Mouse (Mus musculus) hematopoietic stem cell, adult 5-6 weeks (primary cell): ENCODE measurements around the gene Fkbp2. TPM values are rescaled to one million over a fixed set of nuclear protein-coding genes. Genes with fewer than 3 reads are reported as not detected.
A peak's percentile ranks its signal among the peaks of the same experiment; 100 is the strongest.

ENCODE experiments used
- ATAC-seq, 2 experiments: fragments of 125-278 bp in 1 of 2; replicated peaks in 1 of 2; 2 replicates each; pipeline ENCODE4 v1.8.0; 2016 to 2017; ENCODE audit warnings: inconsistent platforms in 2 of 2, mild to moderate bottlenecking in 2 of 2, moderate number of reproducible peaks in 2 of 2, low read depth in 1 of 2, moderate TSS enrichment in 1 of 2; ENCODE audit not compliant: low FRiP score in 2 of 2, poor library complexity in 2 of 2, severe bottlenecking in 2 of 2, insufficient read depth in 1 of 2, low TSS enrichment in 1 of 2
- total RNA-seq: library from RNA; stranded (forward); fragments of 172-1452, 232-1000 nt; gene quantifications from 2 replicates; pipeline ENCODE4 v1.2.3, GENCODE M21; 2017

The Fkbp2 gene
- total RNA-seq: 67.0 and 99.5 TPM in 2 replicates

DNA sequence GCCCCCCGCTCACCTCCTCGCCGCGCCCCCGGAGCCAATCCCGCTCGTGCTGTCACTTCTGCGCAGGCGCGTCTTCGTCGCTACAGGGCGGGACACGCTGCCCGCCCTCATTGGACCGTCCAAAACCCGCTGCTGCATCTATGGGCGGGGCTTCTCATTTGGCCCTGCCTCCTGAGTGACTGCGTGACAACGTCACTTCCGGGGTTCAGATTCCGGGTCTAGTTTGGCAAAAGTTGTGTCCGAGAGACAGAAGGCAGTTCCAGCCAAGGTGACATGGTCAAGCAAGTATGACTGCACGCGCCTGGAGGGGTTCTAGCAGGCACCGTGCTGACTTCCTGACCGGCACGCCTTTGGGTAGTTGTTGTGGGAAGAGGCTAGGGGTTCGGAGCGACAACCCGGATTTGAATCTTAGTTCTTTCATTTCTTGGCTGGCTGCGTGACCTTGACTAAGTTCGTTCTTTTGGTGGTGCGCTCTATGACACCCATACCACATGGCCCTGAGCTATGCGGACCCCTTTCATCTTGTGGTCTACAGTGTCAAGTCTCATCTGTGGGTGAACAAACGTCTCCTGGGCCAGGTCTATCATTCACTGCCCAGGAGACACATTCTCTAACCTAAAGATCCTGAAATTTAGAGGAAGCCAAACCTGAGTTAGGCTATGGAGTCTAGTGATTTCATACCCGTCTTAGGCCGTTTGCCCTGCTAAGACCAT, at the start of gene Fkbp2:
Fkbp2 (minus strand) TSS at position 121 of the 713 bp plus-strand sequence.
- ATAC-seq: peak; percentile 63

DNA sequence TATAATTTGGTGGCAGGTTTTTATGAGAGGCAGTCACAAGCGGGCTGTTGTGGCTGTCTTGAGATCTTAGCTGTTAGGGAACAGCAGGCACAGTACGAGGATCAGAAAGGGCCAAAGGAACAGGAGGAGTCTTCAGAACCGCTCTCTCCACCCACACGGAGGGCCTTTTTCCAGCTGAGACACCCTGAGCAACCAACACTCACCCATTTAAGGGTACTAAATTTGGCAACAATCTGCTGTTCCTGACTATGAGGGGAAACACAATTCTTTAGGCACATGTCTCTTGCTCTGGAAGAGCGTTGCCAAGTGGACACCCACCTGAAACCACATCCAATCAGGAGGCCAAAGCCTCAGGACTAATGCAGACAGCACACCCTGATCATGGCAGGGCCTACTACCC, 49.2 kb upstream of the Fkbp2 start:
- ATAC-seq: no peak

DNA sequence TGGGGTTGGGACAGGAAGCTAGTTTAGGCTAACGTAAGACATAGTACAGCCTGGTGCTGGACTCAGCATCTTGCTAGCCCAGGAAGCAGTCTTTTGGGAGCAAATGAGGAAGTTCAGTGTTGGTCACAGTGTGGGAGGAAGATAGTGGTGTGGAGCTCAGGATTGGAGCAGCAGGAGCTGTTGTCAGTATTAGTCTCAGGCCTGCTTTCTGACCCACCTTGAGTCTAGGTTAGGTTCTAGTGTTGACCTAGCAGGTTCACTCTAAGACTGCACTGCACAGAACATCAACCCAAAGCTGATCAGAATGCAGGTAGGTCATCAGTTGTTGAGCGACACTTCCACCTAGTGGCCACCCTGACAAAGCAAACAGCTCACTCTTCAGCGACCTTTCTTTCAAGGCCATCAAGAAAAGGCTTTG, 39.9 kb upstream of the Fkbp2 start:
- ATAC-seq: peak; percentile 44 to 50

DNA sequence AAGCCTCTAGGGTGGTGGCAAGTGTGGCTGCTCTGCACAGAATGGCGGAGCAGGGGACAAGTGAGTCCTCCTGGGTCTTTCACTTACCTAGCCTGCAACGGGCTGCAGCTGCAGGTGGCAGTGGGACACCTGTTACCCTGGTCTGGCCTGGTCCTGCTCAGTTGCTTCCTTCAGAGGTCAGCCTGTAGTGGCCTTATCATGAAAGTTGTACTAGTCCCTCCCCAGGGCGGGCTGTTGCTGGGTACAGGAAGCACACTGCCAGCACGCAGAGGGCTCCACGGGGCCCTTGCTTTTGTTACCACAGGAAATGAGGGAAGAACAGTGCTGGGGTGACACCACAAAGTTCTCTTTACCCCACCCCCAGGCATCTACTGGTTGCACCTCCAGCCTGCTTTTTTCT, 38.9 kb upstream of the Fkbp2 start, which contains the start of gene Fermt3:
Fermt3 (minus strand) TSS at position 279 of the 400 bp plus-strand sequence.
- peak; percentile 80 to 83 for ATAC-seq

DNA sequence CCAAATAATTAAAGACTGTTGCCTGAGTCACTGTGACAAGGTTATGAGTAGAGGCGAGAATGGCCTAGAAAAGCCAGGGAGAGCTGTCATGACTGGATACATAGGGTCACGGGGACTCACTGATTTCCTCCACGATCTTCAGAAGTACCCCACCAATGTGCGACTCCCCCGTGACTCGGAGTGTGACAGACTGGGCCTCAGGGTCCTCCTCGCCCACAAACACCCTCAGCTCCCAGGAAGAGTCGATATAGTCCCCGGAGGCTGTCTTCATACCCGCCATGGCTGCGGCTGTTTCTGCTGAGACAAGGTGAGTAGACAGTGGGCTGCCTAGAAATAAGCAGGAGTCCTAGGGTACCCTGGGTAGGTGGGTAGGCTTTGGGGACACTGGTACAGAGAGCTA, 38.2 kb upstream of the Fkbp2 start:
- ATAC-seq: peak in 1 of 2 experiments; percentile 18; a peak in 2 of 4 replicates

DNA sequence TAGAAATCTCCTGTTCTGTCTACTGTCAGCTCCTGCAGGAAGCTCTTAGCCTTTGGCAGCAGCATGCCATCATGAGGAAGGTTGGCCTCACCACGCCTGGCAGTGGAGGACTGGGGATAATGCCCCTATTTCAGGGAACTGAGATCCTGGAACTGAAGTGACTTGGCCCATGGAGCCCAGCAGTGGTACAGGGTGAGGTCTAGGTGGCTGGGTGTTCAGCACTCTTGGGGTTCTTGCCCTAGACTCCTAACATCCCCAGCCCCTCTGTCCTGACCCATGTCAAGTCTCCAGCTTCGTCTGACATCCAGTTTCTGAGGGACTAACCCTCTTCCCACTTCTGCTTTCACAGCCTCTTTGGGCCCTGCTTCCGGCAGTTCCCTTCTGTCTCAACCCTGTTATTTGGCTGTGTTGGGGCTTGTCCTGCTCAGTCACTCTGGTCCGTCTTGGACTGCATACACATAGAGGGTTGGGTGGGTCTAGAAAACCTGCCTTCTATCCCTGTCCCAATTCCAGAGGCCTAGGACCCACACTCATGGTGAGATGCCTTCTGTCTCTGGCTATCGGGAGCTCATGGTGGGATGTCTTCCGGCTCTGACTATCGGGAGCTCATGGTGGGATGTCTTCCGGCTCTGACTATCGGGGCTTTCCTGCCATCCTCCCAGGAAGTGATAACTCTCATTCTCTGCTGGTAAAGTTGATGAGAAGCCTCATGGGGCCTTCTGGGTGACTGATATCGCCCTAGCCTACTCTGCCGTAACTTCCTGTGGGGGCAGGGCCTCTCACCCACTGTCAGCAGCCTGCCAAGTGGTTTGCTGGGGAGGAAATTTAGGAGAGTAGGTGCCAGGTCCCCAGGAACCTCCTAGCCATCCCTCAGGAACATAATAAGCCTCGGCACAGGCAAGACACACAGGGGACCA, 37.5 kb upstream of the Fkbp2 start:
- peak; percentile 44 to 50 for ATAC-seq

DNA sequence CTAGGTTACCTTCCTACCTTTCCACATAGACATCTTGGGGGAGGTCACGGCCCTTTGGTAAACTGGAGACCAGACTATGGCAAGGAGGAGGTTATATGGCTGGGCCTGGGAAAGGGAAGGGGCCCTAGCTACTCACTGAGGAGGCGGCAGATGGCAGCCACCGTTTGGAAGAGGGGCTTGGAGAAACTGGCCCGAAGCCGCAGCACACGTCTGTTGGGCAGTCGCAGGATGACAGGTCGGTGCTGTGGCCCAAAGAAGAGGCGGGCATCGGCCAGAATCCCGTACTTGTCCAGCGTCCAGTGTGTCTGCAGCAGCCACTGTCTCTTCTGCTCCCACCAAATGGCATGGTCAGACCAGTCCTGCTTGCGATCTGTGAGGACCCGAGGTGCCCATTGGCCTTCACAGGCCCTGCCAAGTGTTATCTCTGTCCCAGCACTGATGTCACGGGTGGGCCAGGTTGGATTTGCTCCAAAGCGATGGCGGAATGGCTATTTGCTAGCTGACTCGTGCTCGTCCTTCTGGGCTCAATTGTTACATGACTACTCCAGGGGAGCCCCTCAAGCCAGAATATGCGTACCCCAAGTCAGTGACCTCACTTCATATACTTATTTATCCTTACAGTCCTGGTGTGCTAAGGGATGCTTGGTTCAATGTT, 34.3 kb upstream of the Fkbp2 start:
- ATAC-seq: no peak

DNA sequence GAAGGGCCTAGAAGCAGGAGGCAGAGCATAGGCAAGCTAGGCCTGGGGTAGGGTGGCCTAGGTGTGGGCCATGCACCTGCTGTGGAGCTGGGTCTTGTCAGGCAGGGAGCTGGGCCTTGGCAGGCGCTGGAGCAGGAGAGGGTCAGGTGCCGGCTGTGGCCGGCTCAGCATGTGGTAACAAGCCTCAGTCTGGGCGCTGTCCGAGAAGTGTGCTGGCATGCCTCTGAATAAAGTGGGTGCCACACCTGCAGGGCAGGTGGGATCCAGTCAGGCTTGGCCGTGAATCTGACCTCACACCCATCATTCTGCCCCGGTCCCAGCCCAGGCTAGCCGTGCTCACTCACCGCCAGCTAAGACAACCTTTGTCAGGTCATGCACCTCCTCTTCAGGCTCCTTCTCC, 33.7 kb upstream of the Fkbp2 start:
- ATAC-seq: no peak

DNA sequence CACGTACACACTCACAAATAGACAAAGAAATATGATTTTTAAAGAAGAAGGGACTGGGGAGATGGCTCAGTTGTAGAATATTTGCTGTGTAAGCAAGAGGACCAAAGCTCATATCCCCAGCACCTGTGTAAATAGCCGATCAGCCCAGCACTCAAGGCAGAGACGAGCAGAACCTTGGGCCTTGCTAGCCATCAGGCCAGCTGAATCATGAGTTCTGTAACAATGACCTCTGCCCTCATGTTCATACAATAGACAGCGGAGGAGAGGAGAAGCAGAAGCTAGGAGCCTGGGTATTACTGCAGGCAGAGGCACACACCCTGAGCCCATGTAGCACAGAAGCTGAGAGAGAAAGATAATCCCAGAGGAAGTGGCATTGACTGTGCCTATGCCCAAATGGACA, 32.1 kb upstream of the Fkbp2 start:
- no peak for ATAC-seq

DNA sequence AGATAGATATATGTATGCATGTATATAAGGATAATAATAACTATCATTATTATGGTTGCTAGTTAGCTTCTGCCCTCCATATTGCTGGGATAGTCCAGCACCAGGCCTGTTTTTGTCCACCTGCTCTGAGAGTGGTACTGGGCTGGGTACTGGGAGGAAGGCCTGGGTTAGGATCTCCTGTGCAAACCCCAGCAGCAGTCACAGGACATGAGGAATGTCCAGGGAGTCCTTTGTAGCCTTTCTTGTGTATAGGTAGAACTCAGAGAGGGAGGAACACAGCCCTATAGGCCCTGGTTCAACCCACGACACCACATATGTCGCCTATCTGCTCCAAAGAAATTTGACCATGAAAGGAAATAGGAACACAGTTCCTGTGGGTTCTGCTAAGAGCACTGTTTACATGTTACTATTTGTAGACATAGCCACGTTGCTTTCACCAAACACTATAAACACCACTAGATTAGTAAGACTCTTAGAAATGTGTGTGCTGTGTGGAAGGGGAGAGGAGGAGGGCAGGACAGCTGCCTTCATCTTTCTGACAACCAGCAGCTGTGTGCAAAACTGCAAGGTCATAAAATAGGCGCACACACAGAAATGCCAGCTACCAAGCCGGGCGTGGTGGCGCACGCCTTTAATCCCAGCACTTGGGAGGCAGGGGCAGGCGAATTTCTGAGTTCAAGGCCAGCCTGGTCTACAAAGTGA, 26.7 kb upstream of the Fkbp2 start:
- no peak for ATAC-seq

DNA sequence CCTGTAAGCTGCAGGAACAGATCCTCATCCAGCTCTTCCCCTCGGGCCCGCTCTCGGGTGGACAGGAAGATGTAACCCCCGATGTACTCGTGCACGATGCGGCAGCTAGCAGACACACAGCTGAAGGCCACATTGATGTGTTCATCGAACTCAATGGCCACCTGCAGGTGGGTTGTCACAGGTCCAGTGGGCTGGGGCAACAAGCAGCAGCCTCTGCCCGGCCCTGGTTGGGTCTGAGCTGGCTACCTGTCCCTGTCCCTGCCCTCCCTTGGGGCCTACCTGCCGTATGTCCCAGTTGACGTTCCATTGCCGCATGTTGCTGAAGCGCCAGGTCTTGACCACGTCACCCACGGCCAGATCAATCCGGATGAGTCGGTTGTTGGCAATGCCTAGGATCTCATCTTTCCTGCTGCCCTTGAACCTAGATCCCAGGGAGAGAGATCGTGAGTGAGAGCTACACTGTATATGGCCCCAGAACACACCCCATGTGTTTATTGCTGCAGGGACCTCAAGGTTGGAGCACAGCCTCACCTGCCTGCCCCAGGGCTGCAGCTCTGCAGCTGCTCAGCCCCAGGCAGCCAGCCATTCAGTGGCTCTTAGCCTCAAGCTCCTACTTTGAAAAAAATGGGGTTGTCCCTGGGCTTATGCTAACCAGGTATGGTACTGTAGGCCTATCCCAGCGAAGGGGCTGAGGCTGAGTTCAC, 19.2 kb upstream of the Fkbp2 start:
- no peak for ATAC-seq

DNA sequence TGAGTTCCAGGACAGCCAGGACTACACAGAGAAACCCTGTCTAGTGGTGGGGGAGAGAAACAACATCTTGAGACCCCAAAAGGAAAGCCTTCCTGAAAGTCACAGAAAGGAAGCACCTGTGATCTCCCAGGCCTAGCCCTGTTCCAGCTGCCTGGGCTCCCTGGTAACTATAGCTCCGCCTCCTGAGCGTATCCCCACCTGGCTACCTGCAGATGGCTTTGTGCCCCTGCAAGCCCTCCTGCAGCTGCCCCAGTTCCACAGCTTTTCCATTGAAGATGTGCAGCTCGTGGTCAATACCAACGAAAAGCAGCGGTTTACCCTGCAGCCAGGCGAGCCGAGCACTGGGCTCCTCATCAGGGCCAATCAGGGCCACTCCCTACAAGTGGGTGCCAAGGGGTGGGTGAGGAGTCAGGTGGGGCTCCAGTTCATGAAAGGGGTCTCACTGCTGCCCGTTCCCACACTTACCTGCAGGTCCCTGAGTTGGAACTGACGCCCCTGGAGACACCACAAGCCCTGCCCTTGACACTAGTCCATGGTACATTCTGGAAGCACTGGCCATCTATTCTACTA, 17.5 kb upstream of the Fkbp2 start:
- ATAC-seq: no peak

DNA sequence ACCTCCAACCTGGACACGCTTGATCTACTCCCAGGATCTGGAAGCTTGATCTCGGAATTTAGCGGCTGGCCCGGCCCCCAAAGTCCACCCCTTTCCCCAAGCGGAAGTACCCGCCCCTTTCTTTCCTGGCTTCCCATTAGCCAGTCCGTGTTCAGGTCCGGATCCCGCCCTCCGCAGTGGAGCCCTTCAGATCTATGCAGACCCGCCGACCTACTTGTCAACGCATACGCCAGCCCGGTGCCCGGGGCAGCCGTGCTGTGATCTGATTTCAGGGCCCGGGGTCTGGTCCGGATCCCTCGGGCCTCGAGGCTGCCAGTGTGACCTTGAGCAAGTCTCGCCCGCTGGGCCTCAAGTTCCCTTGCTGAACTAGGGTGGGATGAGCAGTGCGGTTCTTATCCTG, 15.7 kb upstream of the Fkbp2 start, which contains the start of the genes Nudt22 and Trpt1:
Nudt22 (minus strand) TSS at position 112 of the 400 bp plus-strand sequence.
Trpt1 (plus strand) TSS at position 126 of the 400 bp plus-strand sequence.
- ATAC-seq: peak; percentile 47 to 56; a peak in 3 of 4 replicates

DNA sequence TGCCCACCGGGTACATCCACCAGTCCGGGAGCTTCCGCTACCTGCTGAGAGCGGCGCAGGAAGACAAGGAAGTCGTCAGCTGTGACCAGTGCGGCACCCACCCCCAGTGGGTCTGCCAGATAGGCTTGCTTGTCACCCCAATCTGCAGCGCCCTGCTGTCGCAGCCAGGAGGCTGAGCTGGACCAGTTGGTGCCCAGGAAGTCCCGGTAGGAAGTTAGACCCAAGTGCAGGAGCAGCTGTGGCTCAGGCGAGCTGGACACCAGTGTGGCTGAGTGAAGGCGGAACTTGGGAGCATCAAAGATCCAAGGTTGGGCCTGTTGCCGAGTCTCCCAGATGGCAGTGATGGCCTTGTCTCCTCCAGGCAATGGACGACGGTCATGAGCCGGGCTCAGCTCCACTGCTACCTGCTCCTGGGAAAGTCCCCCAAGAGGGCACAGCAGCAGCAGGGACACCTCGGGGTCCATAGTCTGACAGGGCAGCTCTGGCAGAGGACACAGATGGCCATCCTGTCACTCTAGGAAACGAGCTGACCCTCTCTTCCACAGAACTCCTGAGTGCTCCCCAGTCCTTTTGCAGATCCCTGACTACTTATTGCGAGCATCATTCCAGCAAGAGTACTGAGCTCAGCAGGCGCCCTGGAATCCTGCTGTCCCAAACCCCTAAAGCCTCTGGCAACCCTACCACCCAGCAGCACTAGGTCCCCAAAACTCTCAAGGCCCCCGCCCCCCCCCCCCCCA, 15.1 kb upstream of the Fkbp2 start:
- no peak for ATAC-seq

DNA sequence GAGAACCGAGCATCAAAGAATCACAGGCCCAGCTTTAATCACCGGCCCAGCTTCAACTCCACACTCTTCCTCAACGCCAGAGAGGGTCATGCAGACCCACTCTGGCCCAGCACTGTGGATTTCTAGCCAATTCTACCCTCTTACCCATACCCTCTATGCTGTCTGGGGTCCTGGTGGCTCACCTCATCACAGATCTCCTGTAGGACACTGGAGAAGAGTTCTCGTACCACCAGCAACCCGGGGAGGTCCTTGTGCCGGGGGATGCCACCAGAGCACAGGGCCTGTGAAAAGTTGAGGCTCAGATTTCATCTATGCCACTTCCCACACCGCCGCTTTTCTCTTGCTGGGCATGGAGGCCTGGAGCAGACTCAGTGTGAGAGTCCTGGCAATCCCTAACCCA, 14.2 kb upstream of the Fkbp2 start:
- no peak for ATAC-seq

DNA sequence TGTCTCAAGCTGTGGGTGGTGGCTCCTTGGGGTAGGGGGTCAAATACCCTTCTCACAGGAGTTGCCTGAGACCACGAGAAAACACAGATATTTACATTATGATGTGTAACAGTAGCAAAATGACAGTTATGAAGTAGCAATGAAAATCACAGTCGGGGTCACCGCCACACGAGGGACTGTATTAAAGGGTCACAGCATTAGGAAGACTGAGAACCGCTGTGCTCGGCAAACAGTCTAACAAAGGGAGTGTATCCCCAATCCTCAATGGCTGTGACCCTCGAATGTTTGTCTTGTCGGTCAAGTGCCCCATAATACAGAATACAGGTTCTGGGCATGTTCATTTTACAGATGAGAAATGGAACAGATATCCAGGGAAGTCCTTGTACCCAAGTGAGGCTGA, 13.7 kb upstream of the Fkbp2 start:
- no peak for ATAC-seq
